Mouse (Mus musculus): ENCODE measurements at regions not wholly inside any gene's neighbourhood (a gene's known extent, or its start where the extent isn't known, plus 50 kb on each side); places are given as distances from the start of the nearest gene placed in this dataset.

DNA sequence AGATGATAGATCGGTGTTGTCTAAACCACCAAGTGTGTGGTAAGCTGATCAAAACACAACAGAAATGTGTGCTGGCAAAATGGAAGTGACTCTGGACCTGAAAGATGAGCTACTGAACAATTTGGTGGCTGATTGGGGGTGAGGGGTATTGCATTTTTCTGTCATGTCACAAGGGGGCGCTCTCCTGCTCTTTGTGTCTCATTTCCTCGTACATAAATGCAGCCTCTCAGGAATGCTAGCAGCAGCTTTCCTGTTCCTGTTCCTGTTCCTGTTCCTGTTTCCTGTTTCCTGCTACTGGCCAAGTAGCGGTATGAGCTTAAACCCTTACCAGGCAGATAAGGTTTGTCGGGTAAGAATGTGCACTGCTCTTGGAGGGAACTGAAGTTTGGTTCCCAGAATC lies 134.7 kb upstream of the Fstl4 start:
- no peak for DNase-seq (ENCODE audit: low spot score in 2 of 2)

DNA sequence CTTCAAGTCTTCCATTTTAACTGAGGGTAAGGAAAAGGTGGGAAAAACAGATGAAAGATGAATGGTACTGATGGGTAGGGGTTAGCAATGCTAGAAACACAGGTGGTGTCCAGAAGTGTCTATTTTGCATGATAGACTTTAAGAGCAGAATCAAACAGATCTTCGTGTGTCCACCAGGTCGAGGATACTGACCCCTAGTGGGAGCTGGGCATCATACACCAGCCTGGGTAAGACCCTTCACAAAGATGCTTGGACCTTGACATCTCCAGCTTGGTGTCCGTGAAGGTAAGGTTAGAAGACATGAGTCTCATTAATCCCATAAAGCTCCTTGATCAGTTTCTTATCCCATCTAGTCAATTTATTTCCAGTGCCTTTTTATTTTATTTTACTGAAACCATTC lies 132.9 kb upstream of the Fstl4 start:
- DNase-seq (ENCODE audit: low spot score in 2 of 2): no peak

DNA sequence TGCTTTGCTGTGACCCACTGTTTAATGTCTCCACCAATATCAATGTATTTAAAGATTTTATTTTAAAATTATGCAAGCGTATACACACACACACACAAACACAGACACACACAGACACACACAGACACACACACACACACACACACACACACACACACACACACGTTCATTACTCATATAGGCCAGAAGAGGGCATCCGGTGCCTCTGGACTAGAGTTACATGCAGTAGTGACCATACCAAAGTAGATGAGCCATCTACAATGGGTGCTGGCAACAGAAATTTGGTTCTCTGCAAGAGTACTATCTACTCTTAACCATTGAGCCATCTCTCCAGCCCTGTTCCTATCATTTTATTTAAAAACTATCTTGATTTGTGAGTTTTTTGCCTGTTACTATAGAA lies 130.2 kb upstream of the Fstl4 start:
- no peak for DNase-seq (ENCODE audit: low spot score in 2 of 2)

DNA sequence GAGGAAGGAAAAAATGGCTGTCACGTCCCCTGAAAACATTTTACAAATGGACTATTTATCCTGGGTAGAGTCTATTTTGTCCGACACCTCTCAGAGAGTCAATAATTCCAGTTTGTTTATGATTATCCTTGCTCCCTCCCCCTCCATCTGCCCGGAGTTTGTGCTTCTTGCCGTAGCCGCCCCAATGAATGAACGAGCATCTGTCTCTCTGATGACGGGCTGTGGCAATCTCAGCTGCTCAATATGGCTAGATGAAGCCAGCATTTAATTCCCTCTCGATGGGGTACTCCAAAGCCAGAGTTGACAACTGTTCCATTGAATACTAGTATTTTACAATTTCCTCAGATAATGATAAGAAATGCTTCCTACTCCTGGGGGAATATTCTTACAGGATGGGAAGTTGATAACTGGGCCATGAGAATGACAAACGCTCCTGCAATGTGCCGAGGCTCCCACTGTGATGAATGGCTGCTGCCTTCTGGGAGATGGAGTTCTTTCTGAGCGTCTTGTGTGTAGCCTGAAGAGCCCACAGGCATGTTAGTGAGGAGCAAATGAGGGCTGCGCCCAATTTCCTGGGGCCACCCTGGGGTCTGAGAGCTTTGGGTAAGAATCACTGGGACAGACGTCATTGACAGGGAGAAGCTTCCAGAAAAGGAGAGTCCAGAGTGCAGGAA lies 128.6 kb upstream of the Fstl4 start:
- no peak for DNase-seq (ENCODE audit: low spot score in 2 of 2)

DNA sequence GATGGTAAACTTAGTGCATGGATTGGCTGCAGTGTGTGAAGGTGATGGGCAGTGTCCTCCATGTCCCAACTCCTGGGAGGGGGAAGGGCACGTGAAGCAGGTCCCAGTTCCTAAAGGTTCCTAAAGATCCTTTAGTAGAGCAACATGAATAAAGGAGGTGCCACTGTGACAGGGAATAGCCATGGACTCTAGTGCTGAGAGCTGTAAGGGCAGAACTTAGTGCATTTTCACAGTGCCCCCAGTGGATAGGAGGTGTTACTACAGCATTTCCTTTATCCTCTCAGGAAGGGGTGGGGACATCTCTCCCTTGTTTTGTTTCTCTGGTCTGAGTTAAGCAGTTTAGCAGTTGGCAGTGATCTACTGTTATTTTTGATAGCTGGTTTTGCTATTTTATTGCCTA lies 125.5 kb upstream of the Fstl4 start:
- no peak for DNase-seq (ENCODE audit: low spot score in 2 of 2)

DNA sequence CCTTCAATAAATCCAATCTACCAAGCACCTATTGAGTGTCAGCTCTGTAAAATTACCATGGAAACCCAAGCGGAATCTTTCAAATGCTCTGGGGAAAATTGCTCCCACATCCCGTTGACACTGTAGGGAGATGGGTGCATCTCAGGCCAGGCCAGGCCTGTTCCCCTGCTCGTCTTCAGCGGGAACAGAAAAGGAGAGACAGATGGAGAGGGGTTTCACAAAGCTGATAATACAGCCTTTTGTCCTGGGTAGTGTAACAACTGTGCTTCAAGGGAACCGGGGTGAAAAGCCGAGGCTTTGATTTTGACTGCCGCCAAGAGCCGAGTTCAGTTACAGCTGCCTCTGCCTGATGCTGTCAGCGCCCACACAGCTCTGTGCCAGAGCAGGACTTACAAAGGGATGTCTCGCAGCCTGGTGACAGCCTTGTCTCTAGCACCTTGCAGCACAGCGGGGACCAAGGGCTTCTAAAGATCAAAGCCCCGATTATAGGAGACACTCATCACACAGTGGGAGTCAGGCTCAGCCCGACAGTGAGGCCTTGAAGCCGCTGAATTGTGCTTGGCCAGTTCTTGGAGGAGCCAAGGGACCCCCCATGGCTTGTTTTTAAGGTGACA lies 122.6 kb upstream of the Fstl4 start:
- no peak for DNase-seq (ENCODE audit: low spot score in 2 of 2)

DNA sequence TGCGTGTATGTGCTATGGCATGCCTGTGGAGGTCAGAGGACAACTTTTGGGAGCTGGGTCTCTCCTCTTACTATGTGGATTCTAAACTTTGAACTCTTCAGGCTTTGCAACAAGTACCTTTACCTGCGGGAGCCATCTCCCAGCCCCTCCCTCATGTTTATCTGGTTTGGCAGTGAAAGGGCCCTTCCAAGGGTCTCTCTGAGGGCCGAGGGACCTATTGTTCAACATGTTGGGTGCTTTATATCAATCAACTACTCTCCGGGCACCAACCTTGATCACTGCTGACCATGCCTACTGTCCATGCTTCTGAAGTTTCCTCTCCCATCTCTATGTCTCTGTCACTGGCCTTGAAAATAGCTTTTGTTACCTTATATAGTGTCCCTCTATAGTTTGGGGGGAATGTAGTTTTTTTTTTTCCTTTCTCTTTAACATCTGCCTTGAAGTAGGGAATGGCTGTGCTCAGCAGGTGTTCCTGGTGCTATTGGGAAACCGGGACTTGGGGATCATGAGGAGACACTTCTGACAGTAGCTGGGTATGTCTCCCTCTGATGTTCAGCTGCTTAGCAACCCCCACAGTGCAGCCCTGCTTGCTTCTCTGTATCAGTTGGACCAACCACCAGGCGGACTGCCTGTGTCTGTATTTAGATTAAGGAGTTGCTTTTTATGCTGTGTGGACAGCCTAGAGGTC lies 120.2 kb upstream of the Fstl4 start:
- no peak for DNase-seq (ENCODE audit: low spot score in 2 of 2)

DNA sequence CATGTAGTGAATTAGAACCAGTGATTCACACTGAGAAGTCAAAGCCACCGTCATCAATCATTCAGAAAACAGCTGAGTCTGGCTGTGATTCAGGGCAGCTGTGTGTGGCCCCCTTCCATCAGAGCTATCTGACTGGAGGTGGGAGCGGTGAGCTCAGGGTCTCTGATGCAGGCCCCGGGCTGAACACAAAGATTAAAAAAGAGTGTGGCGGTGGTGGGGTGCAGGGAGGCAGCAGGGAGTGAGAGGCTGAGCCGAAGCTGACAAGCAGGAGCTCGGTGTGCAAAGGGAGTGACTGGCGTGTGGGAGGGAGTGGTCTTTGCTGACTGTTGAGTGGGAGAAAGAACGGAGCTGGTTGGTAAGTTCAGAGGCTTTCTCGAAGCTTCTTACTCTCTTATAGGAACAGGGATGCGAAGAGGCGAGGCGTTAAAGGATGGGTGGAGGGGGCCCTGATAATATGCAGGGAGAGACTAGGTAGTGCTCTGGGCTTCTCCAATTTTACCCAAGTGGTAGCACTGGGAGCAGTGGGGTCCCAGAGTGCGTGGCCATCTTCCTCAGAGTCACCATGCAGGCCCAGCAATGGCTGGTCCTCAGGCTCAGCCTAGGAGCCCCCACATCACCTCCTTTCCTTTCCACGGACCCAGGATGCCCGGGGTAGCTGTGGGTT lies 116.1 kb upstream of the Fstl4 start:
- DNase-seq (ENCODE audit: low spot score in 2 of 2): no peak

DNA sequence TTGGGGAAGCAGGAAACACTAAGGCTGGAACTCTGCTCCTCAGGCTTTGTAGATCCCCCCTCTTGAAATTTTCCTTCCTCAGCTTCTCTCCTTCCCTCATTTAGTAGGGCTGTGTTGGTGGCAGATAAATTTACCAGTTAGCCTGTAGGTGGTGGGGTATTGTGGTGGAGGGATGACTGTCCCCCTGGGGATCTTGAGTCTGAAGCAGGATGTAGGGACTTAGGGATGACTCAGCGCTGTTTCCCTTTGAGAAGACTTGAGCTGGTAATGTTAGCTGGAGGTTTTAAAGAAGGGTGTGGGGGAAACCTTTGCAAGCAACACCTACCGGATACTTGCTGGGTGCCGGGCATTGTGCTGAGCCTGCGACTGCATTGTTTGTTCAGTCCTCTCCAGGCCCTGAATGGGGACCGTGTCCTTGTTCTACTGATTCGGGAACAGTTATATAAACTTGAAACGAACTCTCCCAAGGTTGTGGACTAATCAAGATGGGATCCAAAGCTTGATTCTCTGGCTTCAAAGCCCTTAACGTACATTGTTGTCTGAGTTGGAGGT lies 115.5 kb upstream of the Fstl4 start:
- DNase-seq (ENCODE audit: low spot score in 2 of 2): no peak

DNA sequence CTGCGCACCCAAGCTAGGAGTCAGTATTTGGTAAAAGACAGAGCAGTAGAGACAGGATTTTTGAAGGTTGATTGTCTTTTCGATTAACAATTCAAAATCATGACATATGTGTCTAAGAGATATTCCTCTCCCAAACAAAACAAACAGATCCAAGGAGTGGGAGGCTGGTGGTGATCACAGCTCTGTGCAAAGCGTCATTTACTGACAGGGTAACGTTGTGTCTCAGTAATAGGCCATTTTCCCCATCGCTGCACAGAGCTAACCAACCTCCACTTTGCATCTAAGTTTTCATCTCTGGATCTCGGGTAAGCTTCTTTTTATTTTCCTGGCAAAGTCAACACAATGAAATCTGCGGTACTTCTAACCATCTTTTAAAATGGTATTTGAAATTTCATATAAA lies 109.8 kb upstream of the Fstl4 start:
- DNase-seq (ENCODE audit: low spot score in 2 of 2): no peak

DNA sequence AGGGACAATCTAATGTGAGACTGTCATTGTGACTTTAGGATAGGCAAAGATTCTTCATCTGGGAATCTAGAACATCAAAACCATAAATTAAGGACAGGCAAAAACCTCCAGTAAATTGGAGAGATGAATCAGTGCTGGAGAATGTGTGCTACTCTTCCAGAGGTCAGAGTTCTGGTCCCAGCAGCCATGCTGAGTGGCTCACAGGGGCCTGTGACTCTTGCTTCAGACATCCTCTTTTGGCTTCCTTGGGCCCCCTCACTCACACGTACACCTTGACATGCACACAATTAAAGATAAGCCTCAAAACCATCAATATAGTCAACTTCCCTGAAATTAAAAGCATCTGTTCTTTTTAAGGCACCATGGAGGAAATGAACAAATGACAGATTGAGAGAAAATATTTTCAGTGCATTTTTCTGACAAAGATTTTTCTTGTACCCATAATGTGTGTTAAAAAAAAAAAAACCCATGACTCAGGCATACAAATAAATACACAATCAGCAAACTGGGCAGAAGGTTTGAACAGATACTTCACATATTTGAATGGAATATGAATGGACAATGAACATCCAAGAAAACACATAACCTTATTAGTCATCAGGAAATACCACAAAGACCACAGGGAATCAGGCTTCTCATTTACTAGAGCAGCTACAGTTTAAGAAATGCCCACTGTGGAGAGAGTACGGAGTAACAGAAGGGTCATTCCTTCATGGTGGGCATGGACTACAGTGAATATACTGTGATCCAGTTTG lies 108.5 kb upstream of the Fstl4 start:
- no peak for DNase-seq (ENCODE audit: low spot score in 2 of 2)

DNA sequence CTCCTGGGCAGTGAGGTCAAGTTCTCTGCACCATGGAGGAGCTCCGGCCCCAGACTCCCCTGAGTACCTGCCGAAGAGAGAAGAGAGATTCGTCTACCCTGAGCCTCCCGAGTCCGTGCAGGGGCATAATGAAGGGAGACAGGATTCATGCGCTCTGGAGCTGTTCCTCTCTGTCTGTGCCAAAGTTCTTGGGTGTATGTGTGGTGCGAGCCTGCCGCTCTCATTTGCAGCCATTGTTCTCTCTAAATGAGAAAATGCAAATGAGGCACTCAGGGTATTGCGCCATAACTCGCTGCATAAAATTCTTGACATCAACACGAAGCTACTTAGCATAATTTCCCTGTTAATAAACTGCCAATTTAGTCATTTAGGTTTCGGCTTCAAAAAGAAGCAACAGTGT lies 103.2 kb upstream of the Fstl4 start:
- DNase-seq (ENCODE audit: low spot score in 2 of 2): no peak

DNA sequence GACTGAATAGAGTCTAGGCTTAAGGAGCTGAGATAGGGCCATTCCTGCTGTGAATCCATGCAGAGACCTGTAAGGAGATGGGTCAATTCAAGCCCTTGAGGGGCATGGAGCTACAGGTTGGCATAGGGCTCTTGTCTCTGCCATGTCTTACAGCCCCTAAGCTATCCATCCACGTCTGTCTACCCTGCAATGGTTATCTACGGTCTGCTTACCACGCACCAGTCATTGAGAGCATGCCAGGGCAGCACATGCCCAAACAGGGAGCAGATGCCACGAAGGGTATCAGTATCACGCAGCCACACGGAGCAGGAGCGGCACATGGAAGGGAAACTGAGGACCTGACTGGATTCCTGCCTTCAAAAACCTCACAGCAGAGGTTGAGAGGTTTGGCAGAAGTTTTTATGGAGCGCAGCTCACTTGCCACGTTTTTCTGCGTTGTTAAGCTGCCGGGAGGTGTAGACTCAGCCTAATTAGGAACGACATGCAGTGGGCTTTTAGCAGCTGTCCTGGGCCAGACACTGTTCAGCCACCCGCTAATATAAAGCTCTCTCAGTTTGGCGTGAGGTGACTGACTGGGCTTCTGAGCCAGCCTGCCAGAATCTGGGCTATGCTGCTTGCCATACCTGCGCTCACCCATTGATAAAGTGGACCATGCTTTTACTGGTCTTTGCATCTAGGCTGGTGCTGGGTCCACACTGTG lies 102.4 kb upstream of the Fstl4 start:
- DNase-seq (ENCODE audit: low spot score in 2 of 2): no peak

DNA sequence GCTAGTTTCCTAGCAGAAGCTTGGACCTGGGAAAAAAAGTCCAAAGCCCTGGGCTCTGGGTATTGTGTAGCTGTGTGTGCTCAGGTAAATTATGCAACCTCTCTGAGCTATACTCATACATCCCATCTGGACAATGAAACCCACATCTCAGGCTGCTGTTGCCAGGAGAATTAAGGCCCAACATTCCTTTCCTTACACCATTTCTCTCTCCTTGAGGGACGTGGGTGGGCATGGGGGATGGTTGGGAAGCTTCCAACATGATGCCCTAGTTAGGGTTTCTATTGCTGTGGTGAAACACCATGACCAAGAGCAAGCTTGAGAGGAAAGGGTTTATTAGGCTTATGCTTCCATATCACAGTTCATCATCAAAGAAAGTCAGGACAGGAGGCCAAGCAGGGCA lies 99.1 kb upstream of the Fstl4 start:
- no peak for DNase-seq (ENCODE audit: low spot score in 2 of 2)

DNA sequence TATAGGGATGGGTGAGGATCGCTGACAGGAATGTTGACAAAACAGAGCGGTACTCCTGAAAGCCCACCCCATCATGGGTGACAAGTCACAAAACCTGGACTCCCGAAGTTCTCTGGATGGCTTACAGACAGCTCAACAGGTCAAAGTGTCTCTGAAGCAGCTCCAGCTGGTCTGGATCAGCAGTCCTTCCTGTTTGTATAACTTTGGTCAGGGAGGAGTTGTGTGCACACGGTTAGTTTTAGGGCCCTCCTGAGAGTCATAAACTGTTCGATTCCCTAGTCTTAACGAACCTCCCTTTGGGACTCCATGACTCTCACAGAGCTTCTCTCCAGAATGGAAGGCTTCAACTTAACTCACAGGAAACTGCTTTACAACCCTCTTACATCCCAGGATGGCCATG lies 89.4 kb upstream of the Fstl4 start:
- no peak for DNase-seq (ENCODE audit: low spot score in 2 of 2)

DNA sequence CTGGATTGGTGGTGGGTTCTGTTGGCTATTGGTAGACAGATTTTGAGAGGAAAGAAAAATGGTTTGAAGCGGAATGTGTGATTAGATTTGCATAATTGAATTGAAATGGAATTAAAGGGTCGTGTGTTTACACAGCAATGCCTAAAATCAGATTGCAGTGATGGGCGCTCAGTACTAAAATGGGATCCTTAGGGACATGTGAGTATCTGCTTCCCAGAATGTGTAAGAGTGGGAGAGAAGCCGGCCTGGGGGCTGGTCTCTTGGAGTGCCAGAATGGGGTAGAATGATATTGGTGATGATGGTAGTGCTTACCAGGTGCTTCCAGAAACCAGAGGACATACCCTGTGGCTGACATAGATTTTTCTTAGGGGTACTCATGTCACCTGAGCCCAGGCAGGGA lies 86.2 kb upstream of the Fstl4 start:
- no peak for DNase-seq (ENCODE audit: low spot score in 2 of 2)

DNA sequence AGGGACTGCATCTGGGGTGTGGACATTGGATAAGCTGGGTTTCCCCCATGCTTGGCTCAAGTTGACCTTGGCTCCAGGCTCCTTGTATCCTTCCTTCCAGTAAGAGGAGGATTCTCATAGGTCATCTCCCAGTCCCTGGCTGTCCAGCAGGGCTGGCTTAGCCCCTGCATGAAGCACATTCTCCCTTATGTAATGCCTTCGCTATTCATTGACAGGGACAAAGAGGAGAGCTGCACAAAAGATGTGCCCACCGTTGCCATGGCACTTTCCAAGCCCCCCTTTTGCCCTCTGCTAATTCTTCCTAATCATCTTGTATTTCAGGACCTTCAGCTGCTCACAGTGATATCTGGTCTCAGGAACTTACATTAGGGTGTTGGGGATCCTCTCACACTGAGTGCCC lies 79.0 kb upstream of the Fstl4 start:
- no peak for DNase-seq (ENCODE audit: low spot score in 2 of 2)

DNA sequence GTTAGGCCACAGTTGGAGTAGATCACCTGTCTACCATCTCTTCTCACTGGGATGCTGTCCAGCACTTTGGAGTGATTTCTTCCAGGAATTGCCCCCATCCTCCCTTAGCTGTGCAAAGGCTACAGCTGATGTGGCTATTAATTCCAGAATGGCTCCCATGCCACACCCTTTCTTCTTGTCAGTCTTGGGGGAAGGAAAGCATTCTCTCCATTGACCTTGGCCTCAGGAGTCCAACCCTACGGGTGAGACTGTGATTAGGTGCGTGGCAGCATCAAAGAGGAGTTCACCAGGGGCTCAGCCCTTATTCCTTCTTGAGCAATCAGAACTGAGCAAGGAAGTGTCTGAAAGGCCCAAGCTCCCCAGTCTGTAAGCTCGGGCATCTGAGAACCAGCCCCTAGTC lies 71.7 kb upstream of the Fstl4 start:
- no peak for DNase-seq (ENCODE audit: low spot score in 2 of 2)

DNA sequence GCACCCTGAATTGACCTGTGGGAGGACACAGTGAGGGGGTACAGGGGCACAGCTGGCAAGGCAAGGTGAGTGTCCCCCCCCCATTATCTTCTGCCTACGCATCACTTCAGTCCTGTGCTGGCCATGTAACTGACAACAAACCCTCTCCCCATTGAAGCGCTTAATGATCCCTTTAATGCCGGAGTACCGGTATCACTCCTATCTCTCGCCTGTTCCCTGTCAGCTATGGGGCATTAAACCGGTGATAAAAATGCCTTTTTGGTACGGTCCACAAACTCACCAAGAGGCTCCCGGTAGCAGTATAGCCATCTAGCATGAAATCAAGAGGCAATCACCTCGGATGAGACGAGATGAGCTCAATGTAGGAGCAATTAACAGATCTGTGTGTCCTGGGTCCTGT lies 62.8 kb upstream of the Fstl4 start:
- DNase-seq (ENCODE audit: low spot score in 2 of 2): no peak

DNA sequence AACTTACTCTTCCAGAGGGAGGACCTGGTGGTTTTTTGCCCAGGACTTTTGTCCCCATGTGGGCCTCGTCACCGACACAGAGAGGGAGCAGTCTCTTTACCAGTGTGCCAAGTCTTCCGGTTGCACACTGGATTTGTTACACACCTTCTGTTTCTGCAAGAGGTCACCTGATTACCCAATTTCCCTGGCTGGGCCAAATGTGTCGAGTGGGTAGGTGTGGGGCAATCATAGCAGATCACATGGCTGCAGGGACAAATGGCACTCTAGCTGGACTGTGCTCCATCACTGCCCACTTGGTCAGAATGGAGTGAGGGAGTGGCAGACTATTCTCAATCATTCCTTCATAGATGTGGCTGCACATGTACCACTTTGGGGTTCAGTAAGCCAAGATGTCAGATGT lies 61.0 kb upstream of the Fstl4 start:
- DNase-seq (ENCODE audit: low spot score in 2 of 2): no peak
